Mouse (Mus musculus): Measurements from ENCODE around the gene Slc35f2.

DNA sequence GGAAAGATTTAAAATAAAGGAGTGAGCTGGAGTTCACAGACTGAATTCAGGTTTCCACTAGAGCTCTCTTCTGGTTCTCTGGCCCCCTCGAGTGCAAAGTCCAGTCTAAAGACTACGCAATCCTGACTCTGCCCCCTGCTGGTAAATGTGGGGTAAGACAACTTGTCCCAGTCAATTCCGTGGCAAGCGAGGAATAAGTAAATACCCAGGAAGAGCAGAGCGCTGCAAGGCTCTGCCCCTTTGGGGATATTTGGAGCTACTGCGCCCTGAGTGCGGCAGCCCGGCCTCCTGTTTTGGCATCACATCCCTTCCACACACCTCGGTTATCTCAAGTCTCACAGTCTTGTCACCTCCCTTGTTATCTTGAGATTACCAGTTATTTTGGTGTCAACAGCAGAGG, 54.0 kb downstream of the Slc35f2 start:
- TF ChIP-seq CTCF (IDR thresholded peaks at IDR 0.05; ENCODE audit: control insufficient read depth, insufficient read depth, insufficient replicate concordance, low read depth, low read length) (peak; percentile 62; the same call in 1 of the 2 replicates), POLR2A (IDR thresholded peaks at IDR 0.05; ENCODE audit: control insufficient read depth, low read depth, low read length) (no peak)

Measured in testis, adult 2 months (tissue).